Mouse (Mus musculus): ENCODE results near the gene Rec8.

- no peak for TF ChIP-seq CTCF (conservative IDR thresholded peaks at IDR 0.05; ENCODE audit: insufficient read depth, insufficient read length, low read depth, low read length)
- no peak for TF ChIP-seq POLR2A (IDR thresholded peaks at IDR 0.05; ENCODE audit: low read depth, low read length)
Observed at GRCm38 (mm10) chr14:55605743-55606459, 11.9 kb upstream of the Rec8 start.
